Mouse (Mus musculus) lung, postnatal 0 days (tissue): ENCODE data around the gene Ahnak2.

ENCODE experiments used
- CTCF ChIP-seq: IDR thresholded peaks from 2 replicates; pipeline ENCODE4 v1.5.1; 2016; ENCODE audit warnings: antibody characterized with exemption, mild to moderate bottlenecking
- EP300 ChIP-seq: IDR thresholded peaks from 2 replicates; pipeline ENCODE4 v1.6.1; 2016; ENCODE audit warnings: antibody characterized with exemption, mild to moderate bottlenecking, control low read depth

- TF ChIP-seq EP300 (no peak), CTCF (no peak)
Measured at GRCm38 (mm10) chr12:112735896-112736635, 66.4 kb downstream of the Ahnak2 start.
